Mouse (Mus musculus) small intestine, adult 10 weeks (tissue): ENCODE data around the gene Psma1. TPM values are rescaled to one million over a fixed set of nuclear protein-coding genes. Genes with fewer than 3 reads are reported as not detected.

ENCODE experiments used
- polyA plus RNA-seq: library from polyadenylated mRNA; stranded (reverse); fragments of 350-450 nt; fragmentation: Illumina TruSeq; extraction: RNeasy Lipid Tissue Mini Kit (QIAGEN cat#74804); gene quantifications from one replicate; pipeline ENCODE4 v1.2.3, GENCODE M21; 2014; ENCODE audit warnings: low replicate concordance

The Psma1 gene
- polyA plus RNA-seq: 342 TPM

GRCm38 (mm10) chr7:114276005-114276752 is at the start of gene Psma1:
Psma1 (minus strand) TSS chr7:114276118.

GRCm38 (mm10) chr7:114253885-114254833 is 21.8 kb downstream of the Psma1 start, which contains the start of gene Copb1:
Copb1 (minus strand) TSS chr7:114254711.

Other genes with a start within 250 kb of the Psma1 start
- gene Rras2, start 158.3 kb downstream of the Psma1 start, polyA plus RNA-seq: 78.9 TPM
- gene Copb1, start 21.4 kb downstream of the Psma1 start, polyA plus RNA-seq: 338 TPM
- 17.7 TPM for gene Pde3b, start 139.2 kb upstream of the Psma1 start, polyA plus RNA-seq